Mouse (Mus musculus) stomach, postnatal 0 days (tissue): ENCODE data around the gene Slc24a4. TPM values are rescaled to one million over a fixed set of nuclear protein-coding genes. Genes with fewer than 3 reads are reported as not detected.

Experiments used
- ATAC-seq: fragments of 200-750 bp; cut with Nextera tagmentation; 2 replicates; pipeline ENCODE4 v1.8.0; 2017; ENCODE audit not compliant: low FRiP score, low TSS enrichment
- DNase-seq: peaks from one replicate; pipeline ENCODE4 v3.0.0-alpha.2; 2016; ENCODE audit warnings: low spot score
- H3K27ac ChIP-seq: fragments of 300-500 bp; sonication (generic); replicated peaks from 2 replicates; pipeline ENCODE4 v1.5.1; 2014; ENCODE audit warnings: mild to moderate bottlenecking, control low read depth
- H3K27me3 ChIP-seq: fragments of 300-500 bp; sonication (generic); 2 replicates; pipeline ENCODE4 v1.6.1; 2014; ENCODE audit warnings: low read length; ENCODE audit not compliant: control insufficient read depth, insufficient read depth
- H3K36me3 ChIP-seq: fragments of 300-500 bp; sonication (generic); 2 replicates; pipeline ENCODE4 v1.6.1; 2014; ENCODE audit warnings: low read length, mixed read lengths; ENCODE audit not compliant: control insufficient read depth, insufficient read depth
- H3K4me1 ChIP-seq: fragments of 300-500 bp; sonication (generic); replicated peaks from 2 replicates; pipeline ENCODE4 v1.6.1; 2014; ENCODE audit warnings: antibody characterized with exemption; ENCODE audit not compliant: control insufficient read depth, insufficient read depth
- H3K4me2 ChIP-seq: fragments of 300-500 bp; sonication (generic); replicated peaks from 2 replicates; pipeline ENCODE4 v1.6.1; 2014; ENCODE audit warnings: low read depth, mild to moderate bottlenecking, control low read depth, moderate library complexity
- H3K4me3 ChIP-seq: fragments of 300-500 bp; sonication (generic); 2 replicates; pipeline ENCODE4 v1.5.1; 2014; ENCODE audit warnings: low read depth, low read length, control low read depth
- H3K9ac ChIP-seq: fragments of 300-500 bp; sonication (generic); 2 replicates; pipeline ENCODE4 v1.6.1; 2014; ENCODE audit warnings: mild to moderate bottlenecking, low read length, control low read depth, mixed read lengths
- H3K9me3 ChIP-seq: fragments of 300-500 bp; sonication (generic); 2 replicates; pipeline ENCODE4 v1.6.1; 2016; ENCODE audit warnings: low read length; ENCODE audit not compliant: control insufficient read depth
- CTCF ChIP-seq: IDR thresholded peaks from 2 replicates; pipeline ENCODE4 v1.5.1; 2016; ENCODE audit warnings: antibody characterized with exemption, low read depth, mild to moderate bottlenecking, moderate library complexity
- EP300 ChIP-seq: optimal IDR thresholded peaks from 2 replicates; pipeline ENCODE3; 2016; ENCODE audit warnings: antibody characterized with exemption
- WGBS: fragments of 180-500 bp; shearing (Covaris S2); extraction: QIAGEN DNeasy Blood & Tissue Kit; methylation state at CpG from one replicate; pipeline ENCODE4 v1.1.7; 2014; 5-methylcytosine and 5-hydroxymethylcytosine counted together
- polyA plus RNA-seq: library from polyadenylated mRNA; unstranded; fragments of >200 nt; fragmentation: Nextera tagmentation; extraction: Ambion mirVana; gene quantifications from 2 replicates; pipeline ENCODE4 v1.2.1, GENCODE M21; 2015

Slc24a4 gene
- polyA plus RNA-seq, 1 experiment from 2014 or later, result 0.28 TPM

GRCm38 (mm10) chr12:102242076-102242722 lies 113.7 kb downstream of the Slc24a4 start:
- Histone ChIP-seq H3K4me3 (no peak overlapping the region), H3K4me2 (no peak overlapping the region), H3K36me3 (no peaks in the 10 kb centered on the region), H3K27ac (no peak overlapping the region), H3K9ac (no peak overlapping the region), H3K4me1 (no peaks in the 10 kb centered on the region), H3K9me3 (no peaks in the 10 kb centered on the region), H3K27me3 (no peaks in the 10 kb centered on the region)
- DNase-seq (peak; percentile 25), ATAC-seq (peak; percentile 40; the same call in 1 of the 2 replicates)
- 53% methylated on average over 6 of the region's 6 CpGs for WGBS
- TF ChIP-seq CTCF (no peak), EP300 (no peak)

- Histone ChIP-seq H3K27ac (no peak overlapping the region), H3K4me1 (no peaks in the 10 kb centered on the region), H3K4me2 (no peak overlapping the region), H3K27me3 (no peaks in the 10 kb centered on the region), H3K36me3 (no peaks in the 10 kb centered on the region), H3K9ac (no peak overlapping the region), H3K9me3 (no peaks in the 10 kb centered on the region), H3K4me3 (no peak overlapping the region)
- ATAC-seq (no peak), DNase-seq (no peak)
- 32% methylated on average over 1 of the region's 1 CpGs for WGBS
- TF ChIP-seq EP300 (no peak), CTCF (no peak)
These were observed 115.4 kb downstream of the Slc24a4 start for GRCm38 (mm10) chr12:102243915-102244314.

GRCm38 (mm10) chr12:102246226-102246625 lies 117.7 kb downstream of the Slc24a4 start:
- no peak for DNase-seq
- no peaks in the 10 kb centered on the region for H3K4me1 ChIP-seq
- H3K4me2 ChIP-seq, result no peak overlapping the region
- H3K36me3 ChIP-seq, result no peaks in the 10 kb centered on the region
- no peak for ATAC-seq
- no peaks in the 10 kb centered on the region for H3K9me3 ChIP-seq
- no peak overlapping the region for H3K27ac ChIP-seq
- H3K27me3 ChIP-seq, result no peaks in the 10 kb centered on the region
- no peak overlapping the region for H3K4me3 ChIP-seq
- TF ChIP-seq EP300, result no peak
- TF ChIP-seq CTCF, result no peak
- H3K9ac ChIP-seq, result no peak overlapping the region
- 92% methylated on average over 5 of the region's 5 CpGs for WGBS

GRCm38 (mm10) chr12:102248104-102248503 lies 119.6 kb downstream of the Slc24a4 start:
- Histone ChIP-seq H3K9ac (no peak overlapping the region), H3K27ac (no peak overlapping the region), H3K9me3 (no peaks in the 10 kb centered on the region), H3K27me3 (no peaks in the 10 kb centered on the region), H3K4me3 (no peak overlapping the region), H3K4me1 (no peaks in the 10 kb centered on the region), H3K4me2 (no peak overlapping the region), H3K36me3 (no peaks in the 10 kb centered on the region)
- WGBS, result 92% methylated on average over 6 of the region's 6 CpGs
- TF ChIP-seq EP300, result no peak
- TF ChIP-seq CTCF, result no peak
- DNase-seq (no peak), ATAC-seq (no peak)

DNA sequence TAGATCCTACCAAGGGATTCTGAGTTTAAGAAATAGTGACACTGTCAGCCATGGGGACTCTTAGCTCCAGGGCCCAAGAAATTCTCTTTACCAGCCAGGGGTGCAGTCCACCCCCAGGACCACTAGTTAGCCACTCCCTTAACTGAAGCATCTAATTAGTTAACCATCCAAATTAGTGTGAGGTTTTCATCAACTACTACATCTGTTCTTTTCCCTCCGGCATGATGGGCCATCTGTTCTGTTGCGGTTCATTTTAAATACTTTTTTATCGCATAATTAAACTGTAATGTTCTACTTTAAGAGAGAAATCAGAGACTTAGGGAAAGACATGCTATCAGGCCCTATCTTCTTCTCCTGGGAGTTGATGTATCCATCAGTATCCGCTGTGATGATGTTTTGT lies 121.8 kb downstream of the Slc24a4 start:
- DNase-seq (no peak), ATAC-seq (no peak)
- Histone ChIP-seq H3K27ac (no peak overlapping the region), H3K4me3 (no peak overlapping the region), H3K9me3 (no peaks in the 10 kb centered on the region), H3K27me3 (no peaks in the 10 kb centered on the region), H3K9ac (no peak overlapping the region), H3K36me3 (no peaks in the 10 kb centered on the region), H3K4me2 (no peak overlapping the region), H3K4me1 (no peaks in the 10 kb centered on the region)
- 95% methylated on average over 4 of the region's 4 CpGs for WGBS
- no peak for TF ChIP-seq EP300
- no peak for TF ChIP-seq CTCF

DNA sequence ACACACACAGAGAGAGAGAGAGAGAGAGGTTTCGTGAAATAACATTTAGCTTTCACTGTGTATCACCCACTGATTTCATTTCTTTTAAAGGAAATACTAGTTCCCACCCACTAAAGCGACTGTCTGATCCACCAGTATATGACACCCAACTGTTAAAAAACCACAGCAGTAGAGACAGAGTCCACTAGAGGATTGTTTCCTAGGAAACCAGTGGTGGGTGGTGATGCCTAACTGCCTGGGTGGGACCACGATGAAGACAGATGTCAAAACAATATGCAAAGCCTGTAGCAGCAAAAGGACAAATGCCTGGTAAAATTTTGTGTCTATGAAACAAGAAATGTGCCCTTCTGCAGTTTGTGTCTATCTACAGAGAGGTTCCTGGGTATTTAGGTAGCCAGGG lies 122.5 kb downstream of the Slc24a4 start:
- H3K4me1 ChIP-seq, result no peaks in the 10 kb centered on the region
- no peak overlapping the region for H3K9ac ChIP-seq
- H3K9me3 ChIP-seq, result no peaks in the 10 kb centered on the region
- H3K36me3 ChIP-seq, result no peaks in the 10 kb centered on the region
- ATAC-seq (no peak), DNase-seq (no peak)
- H3K4me3 ChIP-seq, result no peak overlapping the region
- no peak overlapping the region for H3K27ac ChIP-seq
- H3K4me2 ChIP-seq, result no peak overlapping the region
- no peaks in the 10 kb centered on the region for H3K27me3 ChIP-seq
- TF ChIP-seq CTCF (no peak), EP300 (no peak)
- WGBS, result 76% methylated on average over 3 of the region's 3 CpGs
